Mouse (Mus musculus) stomach, postnatal 0 days (tissue): Measurements from ENCODE around the gene Sds.

Source experiments
- CTCF ChIP-seq: IDR thresholded peaks from 2 replicates; pipeline ENCODE4 v1.5.1; 2016; ENCODE audit warnings: antibody characterized with exemption, low read depth, mild to moderate bottlenecking, moderate library complexity
- EP300 ChIP-seq: optimal IDR thresholded peaks from 2 replicates; pipeline ENCODE3; 2016; ENCODE audit warnings: antibody characterized with exemption

- TF ChIP-seq EP300 (no peak), CTCF (no peak)
Observed at GRCm38 (mm10) chr5:120459133-120459532, 17.2 kb upstream of the Sds start.
